Mouse (Mus musculus) adrenal gland, adult (tissue): Measurements from ENCODE around the gene Cxcl10.

Experiments used
- DNase-seq, 2 experiments: peaks; one replicate each; pipeline ENCODE4 v3.0.0; 2022 to 2023; ENCODE audit warnings: low spot score in 1 of 2; ENCODE audit not compliant: inconsistent age in 2 of 2

Gene Cxcl10

GRCm38 (mm10) chr5:92321631-92322400, 26.9 kb downstream of the Cxcl10 start:
- DNase-seq = peak in 1 of 2 experiments; percentile 55

DNA sequence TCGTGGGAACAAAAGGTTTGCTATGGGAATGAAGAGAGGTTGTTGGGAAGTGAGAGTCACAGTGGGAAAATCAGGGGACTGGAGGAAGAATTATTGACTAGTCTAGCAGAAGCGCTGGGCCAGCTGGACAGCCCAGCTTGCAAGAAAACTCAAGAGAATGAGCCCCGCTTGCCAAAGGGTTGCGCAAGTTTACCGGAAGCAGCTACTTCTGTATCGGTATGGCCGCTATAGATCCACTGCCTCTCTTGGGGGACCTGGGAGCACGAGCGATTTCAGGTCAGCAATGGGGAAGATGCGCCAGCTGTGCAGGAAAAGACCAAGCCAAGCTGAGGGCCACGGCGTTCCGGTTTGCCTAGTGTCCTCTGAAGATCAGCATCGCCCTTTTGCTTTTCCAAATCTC, 30.1 kb downstream of the Cxcl10 start:
- DNase-seq = no peak

DNA sequence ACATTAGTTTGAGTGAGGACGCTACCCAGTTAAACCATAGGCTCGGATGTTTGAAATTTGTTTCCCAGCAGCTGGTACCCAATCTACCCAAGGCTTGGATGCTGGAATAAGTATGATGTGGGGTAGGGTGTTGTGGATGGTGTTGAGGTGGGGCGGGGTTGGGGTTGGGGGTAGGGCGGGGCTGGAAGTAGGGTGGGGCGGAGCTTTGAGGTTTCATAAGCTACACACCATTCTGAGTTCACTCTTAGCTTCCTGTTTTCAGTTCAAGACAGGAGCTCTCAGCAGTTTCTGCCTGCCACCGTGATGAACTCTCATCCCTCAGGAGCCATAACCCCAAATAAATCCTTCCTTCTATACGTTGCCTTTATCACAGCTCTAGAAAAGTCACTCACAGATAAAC, 30.6 kb downstream of the Cxcl10 start:
- no peak for DNase-seq

- no peak for DNase-seq
Measured at GRCm38 (mm10) chr5:92313776-92314175, 34.9 kb downstream of the Cxcl10 start.

- peak; percentile 79 to 96 for DNase-seq
Measured at GRCm38 (mm10) chr5:92312046-92312715, 36.5 kb downstream of the Cxcl10 start.

DNA sequence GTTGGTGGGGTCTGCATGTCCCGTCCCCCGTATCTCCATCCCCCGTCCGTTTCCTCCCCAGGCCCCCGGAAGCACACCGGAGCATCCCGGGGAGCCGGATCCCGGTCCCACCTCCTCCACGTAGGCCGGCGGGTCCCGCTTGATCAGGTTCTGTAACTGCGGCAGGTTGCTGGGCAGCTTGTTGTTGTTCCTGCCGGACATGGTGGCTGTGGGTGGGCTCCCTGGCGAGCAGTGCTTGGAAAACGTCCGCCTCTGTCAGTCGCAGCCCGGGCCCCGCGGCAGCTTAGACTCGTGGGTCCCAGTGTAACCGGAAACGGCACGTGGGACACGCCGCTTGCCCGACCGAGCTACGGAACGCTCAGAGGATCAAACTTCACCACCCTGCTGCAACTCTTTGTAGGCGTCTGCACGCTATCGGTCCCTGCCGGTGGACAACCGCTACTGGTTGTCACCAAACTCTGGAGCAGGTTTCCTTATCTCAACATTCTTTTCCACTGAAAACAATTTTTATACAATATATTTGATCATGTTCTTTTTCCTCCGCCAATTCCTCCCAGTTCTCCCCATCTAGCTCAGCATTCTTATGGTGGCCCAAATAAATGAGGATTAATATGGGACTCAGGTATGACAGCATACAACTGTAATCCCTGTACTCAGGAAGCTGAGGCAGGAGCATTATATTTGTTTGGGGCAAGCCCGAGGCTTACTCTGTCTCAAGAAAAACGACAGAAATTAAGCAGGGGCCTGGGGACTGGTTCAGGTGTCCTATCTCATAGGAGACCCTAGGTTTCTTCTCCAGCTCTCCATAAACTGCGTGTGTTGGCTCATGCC, 38.8 kb downstream of the Cxcl10 start, which contains the start of gene Sdad1:
Gene Sdad1, minus strand, starts transcription at position 799 of the 831 bp plus-strand sequence.
- DNase-seq = peak; percentile 94 to 98

GRCm38 (mm10) chr5:92304291-92304690, 44.4 kb downstream of the Cxcl10 start:
- DNase-seq = peak; percentile 37 to 64

DNA sequence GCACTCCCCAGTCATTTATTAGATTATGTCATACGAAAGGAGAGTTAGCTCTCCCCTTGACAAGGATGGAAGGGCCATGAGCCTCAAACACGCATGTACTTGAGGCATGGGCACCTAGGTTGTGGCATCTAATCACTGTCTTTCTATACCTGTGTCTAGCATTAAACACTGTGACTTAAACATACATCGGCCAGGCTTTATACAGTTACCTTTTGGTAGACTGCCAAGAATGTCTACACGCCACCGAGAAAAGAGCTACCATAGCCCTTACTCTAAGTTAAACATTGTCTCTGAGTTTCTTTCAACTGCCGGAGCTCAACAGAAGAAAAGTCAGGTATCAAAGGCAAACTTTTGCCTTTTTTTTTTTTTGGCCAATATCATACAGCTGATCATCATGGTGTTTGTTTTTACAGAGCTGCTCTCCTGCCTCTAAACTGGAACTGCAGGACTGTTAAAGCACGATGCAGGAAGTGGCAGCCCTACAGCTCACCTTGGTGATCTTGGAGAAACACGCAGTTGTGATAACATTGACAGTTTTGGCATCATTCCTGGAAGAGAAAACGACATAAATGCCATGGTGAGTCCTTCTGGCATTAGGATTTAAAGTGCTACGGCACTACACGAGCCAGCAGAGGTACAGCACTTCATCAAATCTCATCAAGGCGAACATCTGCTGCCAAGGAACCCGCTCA, 46.4 kb downstream of the Cxcl10 start:
- DNase-seq = peak in 1 of 2 experiments; percentile 49
